Mouse (Mus musculus) stomach, embryonic 14.5 days (tissue): Measurements from ENCODE around the gene Tspan15. TPM values are rescaled to one million over a fixed set of nuclear protein-coding genes. Genes with fewer than 3 reads are reported as not detected.

Experiments used
- ATAC-seq: fragments of 200-750 bp; cut with Nextera tagmentation; 2 replicates; pipeline ENCODE4 v1.8.0; 2017; ENCODE audit warnings: low read depth, moderate TSS enrichment; ENCODE audit not compliant: insufficient number of reproducible peaks, insufficient read depth, low FRiP score
- H3K27ac ChIP-seq: fragments of 300-500 bp; sonication (generic); 2 replicates; pipeline ENCODE4 v1.5.1; 2014; ENCODE audit warnings: mild to moderate bottlenecking, low read length, moderate library complexity, mixed read lengths
- H3K27me3 ChIP-seq: fragments of 300-500 bp; sonication (generic); 2 replicates; pipeline ENCODE4 v1.6.1; 2014; ENCODE audit warnings: low read length, control low read depth, mixed read lengths; ENCODE audit not compliant: control insufficient read depth, insufficient read depth
- H3K36me3 ChIP-seq: fragments of 300-500 bp; sonication (generic); 2 replicates; pipeline ENCODE4 v1.6.1; 2014; ENCODE audit warnings: mild to moderate bottlenecking, control low read depth, low read length, moderate library complexity, mixed read lengths; ENCODE audit not compliant: control insufficient read depth, insufficient read depth
- H3K4me1 ChIP-seq: fragments of 300-500 bp; sonication (generic); 2 replicates; pipeline ENCODE4 v1.6.1; 2014; ENCODE audit warnings: low read length, control low read depth, mixed read lengths; ENCODE audit not compliant: control insufficient read depth, insufficient read depth
- H3K4me2 ChIP-seq: fragments of 300-500 bp; sonication (generic); replicated peaks from 2 replicates; pipeline ENCODE4 v1.6.1; 2014; ENCODE audit warnings: low read depth, low read length, control low read depth
- H3K4me3 ChIP-seq: fragments of 300-500 bp; sonication (generic); 2 replicates; pipeline ENCODE4 v1.5.1; 2014; ENCODE audit warnings: low read depth, low read length, control low read depth
- H3K9ac ChIP-seq: fragments of 300-500 bp; sonication (generic); replicated peaks from 2 replicates; pipeline ENCODE4 v1.6.1; 2014; ENCODE audit warnings: low read depth, mild to moderate bottlenecking, control low read depth, low read length, moderate library complexity, mixed read lengths
- H3K9me3 ChIP-seq: fragments of 300-500 bp; sonication (generic); 2 replicates; pipeline ENCODE4 v1.6.1; 2016; ENCODE audit warnings: low read depth, low read length, control low read depth; ENCODE audit not compliant: control insufficient read depth
- WGBS: fragments of 180-500 bp; shearing (Covaris S2); extraction: QIAGEN DNeasy Blood & Tissue Kit; methylation state at CpG from one replicate; pipeline ENCODE4 v1.1.7; 2014; 5-methylcytosine and 5-hydroxymethylcytosine counted together
- microRNA-seq: library from miRNA; unstranded; fragments of <30 nt; microRNA quantifications from one replicate; pipeline ENCODE4, GENCODE M21; 2016
- polyA plus RNA-seq: library from polyadenylated mRNA; unstranded; fragments of >200 nt; fragmentation: Nextera tagmentation; extraction: Ambion mirVana; gene quantifications from 2 replicates; pipeline ENCODE4 v1.2.1, GENCODE M21; 2014

Gene Tspan15
- polyA plus RNA-seq, 1 experiment from 2014 or later: 32.8 TPM

GRCm38 (mm10) chr10:62143820-62144219 lies 87.2 kb downstream of the Tspan15 start, which contains the start of gene Fam241b:
TSS of gene Fam241b (minus strand) at chr10:62143920.
- no peak within 1 kb of the TSS for H3K9ac ChIP-seq
- H3K36me3 ChIP-seq: no peaks in the 10 kb centered on the region
- H3K4me1 ChIP-seq: no peaks in the 10 kb centered on the region
- no peak within 1 kb of the TSS for H3K4me3 ChIP-seq
- H3K9me3 ChIP-seq: no peaks in the 10 kb centered on the region
- no peak for ATAC-seq
- H3K27ac ChIP-seq: no peak within 1 kb of the TSS
- 47% methylated on average over 8 of the region's 8 CpGs for WGBS
- H3K27me3 ChIP-seq: no peaks in the 10 kb centered on the region
- no peak within 1 kb of the TSS for H3K4me2 ChIP-seq

GRCm38 (mm10) chr10:62138040-62138439 lies 93.0 kb downstream of the Tspan15 start:
- Histone ChIP-seq H3K36me3 (no peaks in the 10 kb centered on the region), H3K27ac (no peak overlapping the region), H3K9me3 (no peaks in the 10 kb centered on the region), H3K9ac (no peak overlapping the region), H3K4me1 (no peaks in the 10 kb centered on the region), H3K27me3 (peaks cover 31% of the 10 kb centered on the region), H3K4me2 (no peak overlapping the region), H3K4me3 (no peak overlapping the region)
- ATAC-seq: no peak
- WGBS: 12% methylated on average over 3 of the region's 3 CpGs

- H3K9me3 ChIP-seq: no peaks in the 10 kb centered on the region
- peaks cover 40% of the 10 kb centered on the region for H3K27me3 ChIP-seq
- WGBS: 18% methylated on average over 4 of the region's 4 CpGs
Observed at GRCm38 (mm10) chr10:62137150-62137549, 93.9 kb downstream of the Tspan15 start.

GRCm38 (mm10) chr10:62135696-62136470 lies 95.2 kb downstream of the Tspan15 start:
- H3K4me2 ChIP-seq: no peak overlapping the region
- H3K4me1 ChIP-seq: no peaks in the 10 kb centered on the region; the same call in 1 of the 2 replicates
- H3K4me3 ChIP-seq: no peak overlapping the region
- no peaks in the 10 kb centered on the region for H3K36me3 ChIP-seq
- ATAC-seq: no peak
- no peaks in the 10 kb centered on the region for H3K9me3 ChIP-seq
- 4% methylated on average over 8 of the region's 8 CpGs for WGBS
- H3K9ac ChIP-seq: no peak overlapping the region
- H3K27ac ChIP-seq: no peak overlapping the region
- H3K27me3 ChIP-seq: peaks cover 48% of the 10 kb centered on the region

More at GRCm38 (mm10) chr10:62137150-62137549, 93.9 kb downstream of the Tspan15 start:
- Histone ChIP-seq H3K27ac (no peak overlapping the region), H3K4me3 (no peak overlapping the region), H3K36me3 (no peaks in the 10 kb centered on the region), H3K9ac (no peak overlapping the region), H3K4me2 (no peak overlapping the region), H3K4me1 (no peaks in the 10 kb centered on the region; the same call in 1 of the 2 replicates)
- ATAC-seq: no peak

Small RNAs within 50 kb of the gene (microRNA-seq; reads per million reads assigned to microRNA genes)
- 3.4 reads per million, percentile 6 among the genes with 10 or more reads in this experiment for gene Mir7662

Other genes with a start within 250 kb of the Tspan15 start
- 0.58 and 4.7 TPM in 2 replicates for gene Neurog3, start 98.2 kb downstream of the Tspan15 start, polyA plus RNA-seq
- 7.7 and 8.1 TPM in 2 replicates for gene Fam241b, start 87.3 kb downstream of the Tspan15 start, polyA plus RNA-seq
- 0.14 and 0.69 TPM in 2 replicates for gene Tacr2, start 21.2 kb upstream of the Tspan15 start, polyA plus RNA-seq
- gene Hk1, start 148.7 kb upstream of the Tspan15 start, polyA plus RNA-seq: 19.4 and 23.6 TPM in 2 replicates
- 2.0 and 2.2 TPM in 2 replicates for gene Hkdc1, start 191.2 kb upstream of the Tspan15 start, polyA plus RNA-seq
- 0.71 and 0.90 TPM in 2 replicates for gene 4930507D05Rik, start 218.2 kb upstream of the Tspan15 start, polyA plus RNA-seq
- gene Supv3l1, start 218.5 kb upstream of the Tspan15 start, polyA plus RNA-seq: 25.5 and 25.8 TPM in 2 replicates